Mouse (Mus musculus) right cerebral cortex, postnatal 10 days (tissue): ENCODE measurements around the gene Ctnna2.

Experiments
- DNase-seq, 2 experiments: peaks; one replicate each; pipeline ENCODE4 v3.0.0; 2021; ENCODE audit warnings: low spot score in 2 of 2

Ctnna2 gene

GRCm38 (mm10) chr6:77265163-77265562, 714.3 kb downstream of the Ctnna2 start:
- no peak for DNase-seq

- peak; percentile 54 to 69 for DNase-seq
These were observed 722.0 kb downstream of the Ctnna2 start for GRCm38 (mm10) chr6:77257358-77258105.

- DNase-seq: no peak
These were observed 723.2 kb downstream of the Ctnna2 start for GRCm38 (mm10) chr6:77256348-77256747.

- DNase-seq: no peak
These were observed 726.0 kb downstream of the Ctnna2 start for GRCm38 (mm10) chr6:77253480-77253879.

GRCm38 (mm10) chr6:77243541-77244231, 735.8 kb downstream of the Ctnna2 start:
- DNase-seq: peak; percentile 70 to 75

GRCm38 (mm10) chr6:77242601-77243406, 736.7 kb downstream of the Ctnna2 start, which contains the start of gene Lrrtm1:
TSS of gene Lrrtm1 (plus strand) at chr6:77242689.
- peak; percentile 91 to 93 for DNase-seq

GRCm38 (mm10) chr6:77240426-77240825, 739.1 kb downstream of the Ctnna2 start:
- peak; percentile 75 to 88 for DNase-seq

- DNase-seq: peak; percentile 80 to 83
These were observed 756.5 kb downstream of the Ctnna2 start for GRCm38 (mm10) chr6:77222849-77223638.

- DNase-seq: no peak
These were observed 758.7 kb downstream of the Ctnna2 start for GRCm38 (mm10) chr6:77220776-77221175.

- peak; percentile 69 to 77 for DNase-seq
These were observed 760.6 kb downstream of the Ctnna2 start for GRCm38 (mm10) chr6:77218875-77219274.

GRCm38 (mm10) chr6:77215322-77215721, 764.2 kb downstream of the Ctnna2 start:
- DNase-seq: no peak

- DNase-seq: no peak
These were observed 765.6 kb downstream of the Ctnna2 start for GRCm38 (mm10) chr6:77213757-77214409.

GRCm38 (mm10) chr6:77209929-77210328, 769.6 kb downstream of the Ctnna2 start:
- DNase-seq: peak in 1 of 2 experiments; percentile 29

- peak; percentile 81 to 86 for DNase-seq
These were observed 770.3 kb downstream of the Ctnna2 start for GRCm38 (mm10) chr6:77209183-77209582.

GRCm38 (mm10) chr6:77199375-77199774, 780.1 kb downstream of the Ctnna2 start:
- no peak for DNase-seq

GRCm38 (mm10) chr6:77196650-77197049, 782.8 kb downstream of the Ctnna2 start:
- peak; percentile 50 to 54 for DNase-seq

- DNase-seq: no peak
These were observed 787.9 kb downstream of the Ctnna2 start for GRCm38 (mm10) chr6:77191635-77192034.

- no peak for DNase-seq
These were observed 790.9 kb downstream of the Ctnna2 start for GRCm38 (mm10) chr6:77188628-77189027.

GRCm38 (mm10) chr6:77185751-77186150, 793.7 kb downstream of the Ctnna2 start:
- DNase-seq: no peak

- peak in 1 of 2 experiments; percentile 29 for DNase-seq
These were observed 794.6 kb downstream of the Ctnna2 start for GRCm38 (mm10) chr6:77184896-77185295.

GRCm38 (mm10) chr6:77175764-77176163, 803.7 kb downstream of the Ctnna2 start:
- no peak for DNase-seq
